Mouse (Mus musculus) kidney, adult 2 months (tissue): Measurements from ENCODE around the gene Cinp. TPM values are rescaled to one million over a fixed set of nuclear protein-coding genes. Genes with fewer than 3 reads are reported as not detected.

Experiments used
- DNase-seq: peaks from one replicate; pipeline ENCODE4 v3.0.0; 2021
- H3K27ac ChIP-seq: fragments of 200-500 bp; 2 replicates; pipeline ENCODE4 v1.5.1; 2012; ENCODE audit warnings: low read depth, low read length, control low read depth, inconsistent platforms; ENCODE audit not compliant: insufficient read depth
- H3K27me3 ChIP-seq: fragments of 200-500 bp; replicated peaks from 2 replicates; pipeline ENCODE4 v1.6.1; 2012; ENCODE audit warnings: mild to moderate bottlenecking, moderate library complexity, low read length, inconsistent platforms; ENCODE audit not compliant: control insufficient read depth, insufficient read depth
- H3K36me3 ChIP-seq: fragments of 200-500 bp; 2 replicates; pipeline ENCODE4 v1.6.1; 2012; ENCODE audit warnings: mild to moderate bottlenecking, moderate library complexity, low read length, inconsistent platforms; ENCODE audit not compliant: control insufficient read depth, insufficient read depth
- H3K4me1 ChIP-seq: fragments of 200-500 bp; 2 replicates; pipeline ENCODE4 v1.6.1; 2011; ENCODE audit warnings: low read length; ENCODE audit not compliant: control insufficient read depth, insufficient read depth
- H3K4me3 ChIP-seq: fragments of 200-500 bp; 2 replicates; pipeline ENCODE4 v1.5.1; 2011; ENCODE audit warnings: mild to moderate bottlenecking, low read depth, low read length, control low read depth; ENCODE audit not compliant: insufficient read depth
- CTCF ChIP-seq: fragments of 200-500 bp; conservative IDR thresholded peaks from 2 replicates; pipeline ENCODE4 v1.5.1; 2011; ENCODE audit warnings: low read depth, mild to moderate bottlenecking, control low read depth, low read length, moderate library complexity, mixed read lengths; ENCODE audit not compliant: insufficient read depth, insufficient read length
- POLR2A ChIP-seq: fragments of 200-500 bp; IDR thresholded peaks from one replicate; pipeline ENCODE4 v1.6.1; 2011; ENCODE audit warnings: low read depth, low read length, control low read depth
- WGBS: fragments of 180-500 bp; shearing (Covaris S2); methylation state at CpG from one replicate; pipeline ENCODE4 v1.1.7; 2018; 5-methylcytosine and 5-hydroxymethylcytosine counted together
- polyA plus RNA-seq: library from polyadenylated mRNA; depleted of rRNA; stranded (reverse); fragments of >200 nt; gene quantifications from 2 replicates; pipeline ENCODE4 v1.2.3, GENCODE M21; 2012; rRNA removed

The Cinp gene
- polyA plus RNA-seq, 1 experiment = 27.1 TPM

DNA sequence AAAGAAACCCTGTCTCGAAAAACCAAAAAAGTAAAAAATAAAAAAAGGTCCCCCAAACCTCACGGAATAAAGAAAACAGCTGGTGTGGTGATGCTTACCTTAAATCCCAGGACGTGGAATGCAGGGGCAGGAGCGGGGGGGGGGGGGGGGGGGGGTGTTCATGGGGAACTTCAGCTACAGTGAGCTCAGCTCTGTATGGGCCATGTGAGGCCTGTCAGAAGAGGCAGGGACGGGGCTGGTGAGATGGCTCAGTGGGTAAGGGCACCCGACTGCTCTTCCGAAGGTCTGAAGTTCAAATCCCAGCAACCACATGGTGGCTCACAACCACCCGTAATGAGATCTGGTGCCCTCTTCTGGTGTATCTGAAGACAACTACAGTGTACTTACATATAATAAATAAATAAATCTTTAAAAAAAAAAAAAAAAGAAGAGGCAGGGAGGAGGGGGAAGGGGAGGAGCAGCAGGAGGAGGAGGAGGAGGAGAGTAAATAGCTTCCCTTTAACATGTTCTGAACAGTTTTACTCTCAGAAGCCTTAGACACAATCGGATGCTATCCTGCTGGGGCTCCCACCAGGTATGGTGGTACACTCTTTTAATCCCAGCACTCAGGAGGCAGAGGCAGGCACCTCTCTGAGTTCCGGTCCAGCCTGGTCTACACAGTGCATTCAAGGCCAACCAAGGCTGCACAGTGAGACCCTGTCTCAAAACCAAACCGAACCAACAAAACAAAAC lies 58.5 kb downstream of the Cinp start:
- TF ChIP-seq POLR2A = no peak
- no peak for TF ChIP-seq CTCF
- no peaks in the 10 kb centered on the region for H3K36me3 ChIP-seq
- DNase-seq = no peak
- H3K4me1 ChIP-seq = no peaks in the 10 kb centered on the region
- 84% methylated on average over 10 of the region's 11 CpGs for WGBS
- no peaks in the 10 kb centered on the region for H3K27me3 ChIP-seq
- H3K27ac ChIP-seq = no peak overlapping the region
- H3K4me3 ChIP-seq = no peak overlapping the region

DNA sequence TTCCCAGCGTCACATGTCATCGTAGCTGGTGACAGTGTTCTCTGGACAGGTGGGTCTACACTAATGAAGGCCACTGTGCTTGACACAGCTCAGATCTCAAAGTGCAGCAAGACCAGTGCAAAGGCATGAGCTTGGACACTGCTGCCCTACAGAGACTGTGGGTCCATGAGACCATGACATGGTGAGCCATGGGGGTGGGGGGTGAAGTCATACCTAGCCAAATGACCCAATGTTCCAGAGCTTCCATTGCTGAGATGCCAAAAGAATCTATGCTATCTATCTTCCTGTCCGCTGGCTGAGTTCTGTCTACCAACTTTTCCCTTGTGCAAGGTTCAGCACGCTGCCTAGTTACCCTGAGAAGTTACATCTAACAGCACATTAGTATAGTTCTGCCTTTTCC lies 60.0 kb downstream of the Cinp start:
- no peak overlapping the region for H3K4me3 ChIP-seq
- no peak for DNase-seq
- H3K27me3 ChIP-seq = no peaks in the 10 kb centered on the region
- no peak overlapping the region for H3K27ac ChIP-seq
- H3K4me1 ChIP-seq = no peaks in the 10 kb centered on the region
- TF ChIP-seq POLR2A (no peak), CTCF (no peak)
- WGBS = 95% methylated on average over 4 of the region's 4 CpGs
- H3K36me3 ChIP-seq = no peaks in the 10 kb centered on the region

Other genes with a start within 250 kb of the Cinp start
- not detected in 2 replicates for gene 1700001K19Rik, start 206.5 kb downstream of the Cinp start, polyA plus RNA-seq
- gene Hsp90aa1, start 186.4 kb downstream of the Cinp start, polyA plus RNA-seq = 95.6 and 115 TPM in 2 replicates
- 24.0 and 24.5 TPM in 2 replicates for gene Wdr20, start 151.2 kb downstream of the Cinp start, polyA plus RNA-seq
- 9.8 and 10.1 TPM in 2 replicates for gene Mok, start 48.2 kb downstream of the Cinp start, polyA plus RNA-seq
- gene Zfp839, start 38.9 kb downstream of the Cinp start, polyA plus RNA-seq = 6.9 and 9.0 TPM in 2 replicates
- 4.3 and 4.7 TPM in 2 replicates for gene Tecpr2, start 119 bp upstream of the Cinp start, polyA plus RNA-seq
- 23.9 and 28.0 TPM in 2 replicates for gene Ankrd9, start 89.9 kb upstream of the Cinp start, polyA plus RNA-seq
- gene Rcor1, start 150.2 kb upstream of the Cinp start, polyA plus RNA-seq = 9.7 and 11.5 TPM in 2 replicates